16 mouse cellular contexts compared by ENCODE assay signal in the genomic region with DNA sequence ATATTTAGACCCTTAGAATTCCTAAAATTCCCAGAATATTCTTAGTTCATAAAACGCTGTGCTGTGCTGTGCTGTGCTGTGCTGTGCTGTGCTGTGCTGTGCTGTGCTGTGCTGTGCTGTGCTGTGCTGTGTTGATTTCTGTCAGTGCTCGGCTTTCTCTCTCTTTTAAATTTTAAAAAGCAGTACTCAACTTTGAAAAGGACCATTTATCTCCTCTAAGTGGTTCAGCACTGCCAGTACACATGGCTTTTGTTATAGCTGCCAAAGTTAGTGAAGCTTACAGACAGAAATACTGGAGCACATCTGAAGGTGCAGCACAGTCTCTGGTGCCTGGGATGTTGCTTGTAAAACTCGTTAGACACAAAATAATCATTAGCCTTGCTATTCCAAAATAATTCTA.
"Had no signal": no experiment of that assay in that cellular context is flagged by ENCODE, and none has a peak within 500 bp of the region (broad histone marks: within the 10 kb centered on the region; RNA-seq: fewer than 3 reads in every experiment).

No protein-coding gene starts in this region.

- ATAC-seq: liver, embryonic 12.5 days had no signal

- DNase-seq: lung, adult 18-20 months; lung, embryonic 14.5 days; lung, postnatal 10 days; lung, postnatal 4 days; midbrain, embryonic 14.5 days; right cerebral cortex, adult 18-20 months; right cerebral cortex, postnatal 25 days; right cerebral cortex, postnatal 4 days; spleen, adult 18-20 months had no signal

- H3K4me3 ChIP-seq: liver, embryonic 12.5 days; midbrain, embryonic 10.5 days; midbrain, embryonic 12.5 days; myocyte; neural tube, embryonic 13.5 days; neural tube, embryonic 15.5 days had no signal

- H3K27ac ChIP-seq: liver, embryonic 12.5 days; liver, embryonic 14.5 days; midbrain, embryonic 10.5 days; midbrain, embryonic 12.5 days; neural tube, embryonic 13.5 days; neural tube, embryonic 15.5 days had no signal

- H3K4me1 ChIP-seq: neural tube, embryonic 13.5 days; neural tube, embryonic 15.5 days had no signal

- H3K9me3 ChIP-seq: liver, embryonic 12.5 days; midbrain, embryonic 10.5 days; midbrain, embryonic 12.5 days; neural tube, embryonic 13.5 days; neural tube, embryonic 15.5 days had no signal

- H3K9ac ChIP-seq: liver, embryonic 12.5 days; liver, embryonic 14.5 days; lung, embryonic 14.5 days; midbrain, embryonic 12.5 days; neural tube, embryonic 13.5 days; neural tube, embryonic 15.5 days had no signal

- H3K27me3 ChIP-seq: liver, embryonic 12.5 days; midbrain, embryonic 12.5 days; neural tube, embryonic 13.5 days; neural tube, embryonic 15.5 days had no signal

- H3K36me3 ChIP-seq: liver, embryonic 12.5 days; midbrain, embryonic 10.5 days; midbrain, embryonic 12.5 days had no signal

- H3K4me2 ChIP-seq: liver, embryonic 12.5 days; lung, embryonic 14.5 days; midbrain, embryonic 12.5 days; neural tube, embryonic 13.5 days; neural tube, embryonic 15.5 days had no signal
